Mouse (Mus musculus) retina, postnatal 7 days (tissue): ENCODE measurements at regions not wholly inside any gene's neighbourhood (a gene's known extent, or its start where the extent isn't known, plus 50 kb on each side); places are given as distances from the start of the nearest gene placed in this dataset.

ENCODE experiments used
- DNase-seq: peaks from one replicate; pipeline ENCODE4 v3.0.0-alpha.2; 2012; ENCODE audit warnings: low read depth, low spot score

DNA sequence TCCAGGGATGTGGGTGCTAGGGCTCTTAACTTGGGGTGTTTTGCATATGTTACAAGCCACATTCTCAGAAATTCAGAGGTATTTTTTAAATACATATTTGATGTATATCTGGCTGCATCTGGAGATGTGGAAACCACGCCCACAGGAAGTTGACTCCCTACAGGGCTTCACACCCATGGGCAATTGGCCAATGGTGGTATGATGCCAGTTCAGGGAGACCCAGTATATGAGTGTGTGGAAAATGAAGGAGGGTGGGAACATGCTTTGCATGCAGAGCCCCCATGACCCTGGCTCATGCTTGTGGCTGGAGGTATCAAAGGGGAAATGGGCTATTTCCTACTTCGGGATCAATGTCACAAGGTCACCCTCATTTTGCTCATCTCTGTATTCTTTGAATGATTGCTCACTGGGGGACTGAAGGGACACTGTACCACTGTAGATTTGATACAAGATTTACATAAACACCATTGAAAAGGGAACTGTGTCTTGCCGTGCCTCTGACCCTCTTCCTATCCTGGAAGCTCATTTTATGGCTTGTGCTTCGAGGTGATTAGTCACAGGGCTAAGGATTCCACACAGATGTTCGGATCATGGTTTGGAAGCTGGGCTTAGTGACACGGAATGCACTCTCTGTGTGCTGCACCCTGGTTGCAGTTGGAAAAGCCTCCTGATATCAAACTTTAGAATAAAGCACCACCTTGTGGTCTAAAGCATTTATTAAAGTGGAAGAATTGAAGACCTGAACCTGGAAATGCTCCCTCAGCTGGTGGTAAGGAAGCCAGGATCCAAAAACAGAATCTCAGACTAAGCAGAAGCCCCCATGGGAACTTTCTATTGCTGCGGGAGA, 56.8 kb upstream of the Edn1 start:
- peak; percentile 42 for DNase-seq

GRCm38 (mm10) chr13:42245753-42246409, 55.4 kb upstream of the Edn1 start:
- DNase-seq, result no peak
